Mouse (Mus musculus): ENCODE measurements at regions not wholly inside any gene's neighbourhood (a gene's known extent, or its start where the extent isn't known, plus 50 kb on each side); places are given as distances from the start of the nearest gene placed in this dataset.

- no peak for TF ChIP-seq TBP (conservative IDR thresholded peaks at IDR 0.05; ENCODE audit: low read depth, low read length)
- TF ChIP-seq E2F4 (IDR thresholded peaks at IDR 0.05; ENCODE audit: insufficient replicate concordance, low read depth, low read length), result no peak
- TF ChIP-seq ZMIZ1 (IDR thresholded peaks at IDR 0.05; ENCODE audit: low read depth, low read length), result no peak
- no peak for TF ChIP-seq POLR2A (IDR thresholded peaks at IDR 0.05; ENCODE audit: low read depth, low read length)
- no peak for TF ChIP-seq ETS1 (conservative IDR thresholded peaks at IDR 0.05; ENCODE audit: low read depth, low read length)
Observed at GRCm38 (mm10) chr3:60323514-60323913, 149.1 kb upstream of the Mbnl1 start.
